Mouse (Mus musculus) cerebellum, adult (tissue): ENCODE measurements around the gene Grm6.

Source experiments
- ATAC-seq: cut with Nextera tagmentation; 2 replicates; pipeline ENCODE4 v1.9.2; 2017; ENCODE audit warnings: mild to moderate bottlenecking, moderate library complexity, mixed read lengths; ENCODE audit not compliant: insufficient number of reproducible peaks, low FRiP score, low TSS enrichment

Grm6 gene

DNA sequence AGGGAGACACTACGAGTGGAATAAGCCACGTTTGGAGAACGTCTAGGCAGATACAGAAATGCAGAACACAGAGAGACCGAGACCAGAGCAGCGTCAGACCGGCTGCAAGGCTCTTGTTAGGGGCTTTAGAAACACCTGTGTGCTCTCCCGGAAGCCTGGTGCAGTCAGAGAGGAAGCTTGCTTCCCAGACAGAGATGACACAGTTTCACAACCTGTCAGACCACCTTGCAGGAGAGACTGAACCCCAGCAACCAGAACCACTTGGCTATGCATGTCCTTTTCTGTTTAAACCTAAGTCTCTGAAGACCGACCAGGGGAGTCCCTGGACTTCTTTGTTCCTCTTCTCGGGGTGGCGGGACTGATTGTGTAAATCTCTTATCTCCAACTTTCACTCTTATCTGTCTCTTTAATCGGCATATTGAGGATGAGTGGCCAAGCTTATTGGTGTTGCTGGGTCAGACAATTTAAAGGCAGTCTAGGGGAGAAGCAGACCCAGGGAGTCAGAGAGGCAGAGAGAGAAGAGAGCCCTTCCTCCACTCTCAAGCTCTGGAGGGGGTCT lies at the start of gene Grm6:
TSS of gene Grm6 (plus strand) at position 509 of the 559 bp plus-strand sequence.
- ATAC-seq, result no peak

- ATAC-seq, result no peak
Observed at GRCm38 (mm10) chr11:50814233-50814632, 36.3 kb upstream of the Grm6 start.

DNA sequence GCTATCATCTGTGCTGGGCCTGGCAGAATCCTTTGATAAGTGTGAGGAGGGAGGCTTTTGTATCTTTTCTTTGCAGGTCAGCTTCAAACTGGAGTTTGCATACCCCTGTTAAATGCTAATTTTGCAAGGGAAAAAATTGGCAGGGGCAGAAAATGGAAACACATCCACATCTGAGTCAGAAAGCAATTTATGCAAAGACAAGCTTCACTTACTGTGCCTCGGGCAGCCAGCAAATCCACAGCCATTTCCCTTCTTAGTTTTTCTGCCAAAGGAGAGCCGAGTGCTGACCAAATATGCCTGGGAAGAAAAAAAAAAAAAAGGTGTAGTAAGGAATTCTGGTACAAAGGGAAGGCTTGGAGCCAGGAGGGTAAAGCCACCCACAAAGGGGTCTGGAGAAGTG lies 24.3 kb upstream of the Grm6 start:
- no peak for ATAC-seq

DNA sequence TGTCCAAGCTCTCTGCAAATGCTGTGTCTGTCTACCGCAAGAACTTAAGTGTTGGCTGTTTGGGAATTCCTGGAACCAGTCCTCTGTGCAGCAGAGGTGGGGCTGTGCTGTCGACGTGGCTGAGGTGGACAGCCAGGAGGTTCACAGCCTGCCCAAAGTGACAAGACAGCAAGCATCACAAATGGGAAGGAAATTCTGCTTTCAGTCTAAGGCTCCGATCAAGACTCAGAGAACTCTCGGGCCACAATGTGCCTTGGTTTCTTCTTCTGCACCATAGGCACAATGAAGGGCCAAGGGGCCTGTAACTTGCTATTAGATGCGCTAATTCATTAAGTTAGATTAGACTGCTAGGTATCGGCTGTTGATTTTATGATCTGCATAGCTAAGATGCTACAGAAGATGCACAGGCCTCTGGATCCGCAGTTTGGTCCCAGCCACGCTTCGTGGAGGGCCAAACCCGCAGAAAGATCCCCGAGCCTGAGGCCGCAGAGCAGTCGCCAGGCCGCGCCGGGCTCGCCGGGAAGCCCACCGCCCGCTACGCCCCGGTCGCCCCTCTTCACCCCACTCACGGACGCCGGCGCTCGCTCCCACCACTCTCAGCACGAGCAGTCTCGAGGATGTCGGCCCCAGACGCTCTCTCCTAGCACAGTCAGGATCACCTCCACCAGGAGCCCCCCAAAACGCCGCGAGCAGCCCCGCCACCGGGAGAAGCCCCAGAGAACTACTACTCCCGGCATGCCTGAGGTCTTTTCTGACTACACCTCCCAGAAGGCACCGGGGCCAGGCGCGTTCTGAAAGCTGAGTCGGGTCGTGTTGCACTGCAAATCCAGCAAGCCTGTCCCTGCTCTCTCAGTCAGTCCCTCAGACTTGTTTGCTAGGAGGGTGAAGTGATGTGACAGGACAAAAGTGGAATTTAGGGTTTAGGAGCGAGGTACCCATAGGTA lies 23.2 kb upstream of the Grm6 start, which contains the start of gene Zfp354c:
TSS of gene Zfp354c (minus strand) at position 715 of the 944 bp plus-strand sequence.
- ATAC-seq, result peak; percentile 98

- no peak for ATAC-seq
Observed at GRCm38 (mm10) chr11:50835727-50836126, 14.8 kb upstream of the Grm6 start.

- ATAC-seq, result peak; percentile 98
Observed at GRCm38 (mm10) chr11:50841023-50841735, 9.3 kb upstream of the Grm6 start, which contains the start of gene Zfp879. Zfp879 (minus strand) TSS chr11:50841552.

- no peak for ATAC-seq
Observed at GRCm38 (mm10) chr11:50845951-50846350, 4.5 kb upstream of the Grm6 start.

- no peak for ATAC-seq
Observed at GRCm38 (mm10) chr11:50847047-50847446, 3.4 kb upstream of the Grm6 start.

DNA sequence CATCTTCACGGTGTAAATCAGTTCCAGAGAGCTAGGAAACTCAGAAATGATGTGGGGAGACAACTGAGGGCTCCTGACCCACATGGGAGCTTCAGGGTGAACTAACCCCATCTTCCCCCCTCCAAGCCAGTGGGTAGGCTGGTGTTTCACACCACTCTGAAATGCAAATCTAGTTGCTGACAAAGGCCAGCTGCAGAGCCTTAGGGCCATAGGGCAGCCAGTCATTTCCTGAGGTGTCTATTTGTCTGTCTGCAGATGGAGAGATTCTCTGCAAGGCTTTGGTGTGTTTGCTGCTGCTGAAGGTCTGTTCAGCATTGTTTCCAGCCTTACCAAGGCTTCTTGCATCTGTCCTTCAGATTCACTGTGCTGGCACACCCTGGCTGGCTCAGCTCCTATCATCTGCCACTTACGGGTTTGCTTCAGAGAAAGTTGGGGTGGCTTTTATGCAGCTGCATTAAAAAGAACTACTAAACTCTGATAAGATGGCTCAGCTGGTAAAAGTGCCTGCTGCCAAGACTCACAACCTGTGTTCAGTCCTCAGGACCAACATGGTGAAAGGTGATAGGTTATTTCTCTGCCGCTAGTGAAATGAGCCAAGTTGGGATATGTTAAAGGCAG lies 1.9 kb upstream of the Grm6 start:
- no peak for ATAC-seq

GRCm38 (mm10) chr11:50849310-50849709 lies 1.2 kb upstream of the Grm6 start:
- no peak for ATAC-seq

DNA sequence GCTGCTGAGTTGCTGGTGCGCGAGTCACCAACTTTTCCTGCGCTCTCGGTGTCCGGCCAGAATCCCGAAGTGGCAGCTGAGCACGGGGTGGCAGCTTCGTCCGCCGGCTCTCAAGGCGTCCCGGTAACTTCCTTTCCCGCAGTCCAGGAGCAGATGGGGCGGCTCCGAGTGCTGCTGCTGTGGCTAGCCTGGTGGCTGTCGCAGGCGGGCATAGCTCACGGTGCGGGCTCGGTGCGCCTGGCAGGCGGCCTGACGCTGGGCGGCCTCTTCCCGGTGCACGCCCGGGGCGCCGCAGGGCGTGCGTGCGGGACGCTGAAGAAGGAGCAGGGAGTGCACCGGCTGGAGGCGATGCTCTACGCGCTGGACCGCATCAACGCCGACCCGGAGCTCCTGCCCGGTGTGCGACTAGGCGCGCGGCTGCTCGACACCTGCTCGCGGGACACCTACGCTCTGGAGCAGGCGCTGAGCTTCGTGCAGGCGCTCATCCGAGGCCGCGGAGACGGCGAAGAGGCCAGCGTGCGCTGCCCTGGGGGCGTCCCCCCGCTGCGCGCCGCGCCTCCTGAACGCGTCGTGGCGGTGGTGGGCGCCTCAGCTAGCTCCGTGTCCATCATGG lies 610 bp downstream of the Grm6 start:
- ATAC-seq, result no peak

- no peak for ATAC-seq
Observed at GRCm38 (mm10) chr11:50878641-50879040, 28.2 kb downstream of the Grm6 start.

DNA sequence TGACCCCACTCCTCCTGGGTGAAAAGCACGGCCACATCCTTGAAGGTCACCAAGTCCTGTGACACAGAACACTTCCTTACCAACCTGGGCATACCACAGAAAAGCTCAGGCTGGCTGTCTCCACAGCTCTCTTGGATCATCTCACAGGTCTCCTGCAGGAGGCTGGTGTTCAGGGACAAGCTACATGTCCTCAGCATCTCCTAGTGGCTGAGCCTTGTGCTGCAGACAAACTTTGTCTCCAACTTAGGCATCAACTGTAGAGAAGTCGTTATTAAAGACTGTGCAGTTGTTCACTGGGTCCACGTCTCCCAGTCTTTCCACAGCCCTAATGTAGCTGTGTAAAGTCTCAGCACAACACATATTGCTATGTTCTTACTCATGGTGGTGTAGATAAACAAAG lies 33.3 kb downstream of the Grm6 start:
- ATAC-seq, result no peak

GRCm38 (mm10) chr11:50886231-50886932 lies 35.9 kb downstream of the Grm6 start:
- ATAC-seq, result no peak

GRCm38 (mm10) chr11:50886933-50887293 lies 36.4 kb downstream of the Grm6 start:
- ATAC-seq, result no peak

DNA sequence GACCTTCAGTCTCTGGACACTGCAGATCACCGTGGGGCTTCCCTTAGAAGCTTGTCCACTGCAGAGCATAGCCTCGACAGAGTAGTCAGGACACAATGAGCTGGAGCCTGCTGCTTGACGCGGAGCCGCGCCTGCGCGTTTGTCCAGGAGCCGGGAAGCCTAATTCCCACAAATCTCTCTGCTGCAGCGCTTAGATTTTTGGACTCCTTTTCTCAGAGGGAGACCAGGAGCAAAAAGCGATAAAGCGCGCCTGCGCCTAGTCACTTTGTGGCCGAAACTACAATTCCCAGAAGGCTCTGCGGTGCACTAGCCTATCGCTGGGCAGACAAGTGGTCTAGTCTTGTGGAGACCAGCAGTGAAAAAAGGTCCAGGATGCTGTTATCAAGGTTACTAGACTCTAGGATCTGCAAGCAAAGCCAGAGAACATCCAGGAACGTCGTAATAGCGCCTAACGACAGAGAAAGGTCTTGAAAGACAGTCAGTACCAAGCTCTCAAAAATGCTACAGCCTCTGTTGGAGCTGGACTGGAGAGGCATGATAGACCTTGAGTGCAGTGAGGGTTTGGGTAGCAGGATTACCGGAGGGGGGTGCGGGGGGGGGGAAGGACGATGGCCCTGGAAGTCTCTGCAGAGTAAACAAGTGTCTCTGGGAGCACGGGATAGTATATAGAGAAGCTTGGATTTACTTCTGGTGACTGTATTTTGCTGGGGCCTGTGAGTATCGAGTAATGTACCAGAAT lies 37.1 kb downstream of the Grm6 start, which contains the start of gene Zfp454:
TSS of gene Zfp454 (minus strand) at position 262 of the 739 bp plus-strand sequence.
- ATAC-seq, result peak; percentile 96

DNA sequence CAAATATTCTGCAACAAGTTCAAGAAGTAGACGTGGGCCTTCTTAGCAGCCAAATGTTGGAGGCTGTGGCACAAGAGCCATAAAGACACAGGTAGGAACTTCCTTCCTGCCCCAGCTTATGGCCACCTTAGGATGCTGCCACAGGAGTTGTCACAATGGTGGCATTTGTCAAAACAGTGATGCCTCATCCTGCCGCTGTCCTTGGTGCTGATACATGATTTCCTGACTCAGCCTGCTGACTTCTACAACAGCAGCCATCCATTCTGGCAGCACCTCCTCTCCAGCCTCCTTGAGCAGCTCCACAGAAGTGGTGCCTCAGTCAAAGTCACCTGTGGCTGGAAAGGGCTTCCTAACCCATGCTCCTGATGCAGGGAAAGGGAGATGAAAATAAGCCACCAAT lies 42.0 kb downstream of the Grm6 start:
- no peak for ATAC-seq

DNA sequence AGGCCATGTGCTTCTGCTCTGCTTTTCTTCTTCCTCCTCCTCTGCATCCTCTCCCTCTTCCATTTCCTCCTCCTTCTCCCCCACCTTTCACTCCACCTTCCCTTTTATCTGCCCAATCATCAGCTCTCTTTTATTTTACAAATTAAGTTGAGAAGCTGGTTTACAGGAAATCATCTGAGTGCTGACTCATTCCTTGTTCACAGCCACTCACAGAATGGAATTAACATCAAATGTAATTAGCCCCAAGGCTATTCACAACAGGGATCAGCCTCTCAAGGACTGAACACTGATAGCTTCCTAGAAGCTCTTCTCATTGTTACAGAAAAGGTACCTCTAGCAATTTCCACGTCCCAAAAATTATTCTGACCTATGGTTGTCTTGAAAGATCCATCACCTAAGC lies 46.9 kb downstream of the Grm6 start:
- ATAC-seq, result no peak

- ATAC-seq, result no peak
Observed at GRCm38 (mm10) chr11:50908136-50908535, 57.7 kb downstream of the Grm6 start.
